Mouse (Mus musculus) left cerebral cortex, postnatal 25 days (tissue): ENCODE data around the gene 1110051M20Rik. TPM values are rescaled to one million over a fixed set of nuclear protein-coding genes. Genes with fewer than 3 reads are reported as not detected.

Experiments used
- DNase-seq, 2 experiments: peaks; one replicate each; pipeline ENCODE4 v3.0.0; 2022; ENCODE audit warnings: low spot score in 2 of 2, mixed read lengths in 1 of 2
- intact Hi-C: fragments of 180-260 bp; cut with DNase I; formaldehyde crosslinking; loops from one replicate; pipeline ENCODE4 v1.15.1; 2025
- total RNA-seq, 2 experiments: library from RNA; stranded (reverse); gene quantifications; 2 replicates each; pipeline ENCODE4 v1.2.3; 2021

Gene 1110051M20Rik
- total RNA-seq, 2 experiments from 2014 or later = 89.9 to 96.6 TPM

DNA sequence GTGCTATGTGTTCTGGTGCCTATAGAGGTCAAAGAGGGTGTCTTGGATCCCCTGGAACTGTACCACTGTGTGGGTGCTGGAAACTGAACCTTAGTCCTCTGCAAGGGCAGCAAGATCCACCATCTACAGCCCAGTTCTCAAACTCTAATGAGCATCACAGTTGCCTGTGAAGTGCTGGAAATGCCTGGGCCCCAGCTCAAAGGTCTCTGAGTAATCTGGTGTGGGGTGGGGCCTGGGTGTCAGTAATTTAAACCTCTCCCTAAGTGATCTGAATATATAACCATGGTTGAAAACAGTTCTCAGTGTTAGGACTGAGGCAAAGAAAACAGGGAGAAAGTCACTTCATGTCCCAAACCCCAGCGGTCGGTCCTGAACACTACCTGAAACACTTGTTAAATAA lies 81.2 kb downstream of the 1110051M20Rik start:
- no peak for DNase-seq
- intact Hi-C loops = no loop called here

DNA sequence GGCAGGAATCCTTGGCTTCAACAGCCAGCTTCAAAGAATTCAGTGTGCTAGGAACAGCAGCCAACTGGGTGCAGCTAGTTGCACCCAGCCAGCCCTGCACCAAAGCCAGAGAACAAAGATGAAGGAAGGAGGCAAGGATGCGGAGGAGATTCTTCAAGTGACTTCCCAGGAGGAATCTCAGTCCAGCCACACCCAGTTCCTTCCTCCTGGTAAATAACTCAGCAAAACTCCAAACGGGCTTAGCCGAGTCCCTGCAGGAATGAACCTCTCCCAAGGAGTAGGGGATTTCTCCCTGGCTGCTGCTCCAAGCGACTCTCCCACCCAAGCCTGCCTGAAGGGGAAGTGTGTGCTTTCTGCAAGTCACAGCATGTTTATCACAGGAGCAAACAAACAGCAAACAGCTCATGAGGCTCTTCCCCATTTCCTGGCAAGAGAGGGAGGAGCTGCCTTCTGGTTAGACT lies 83.4 kb downstream of the 1110051M20Rik start:
- peak in 1 of 2 experiments; percentile 11 for DNase-seq
- intact Hi-C loops = no loop called here

DNA sequence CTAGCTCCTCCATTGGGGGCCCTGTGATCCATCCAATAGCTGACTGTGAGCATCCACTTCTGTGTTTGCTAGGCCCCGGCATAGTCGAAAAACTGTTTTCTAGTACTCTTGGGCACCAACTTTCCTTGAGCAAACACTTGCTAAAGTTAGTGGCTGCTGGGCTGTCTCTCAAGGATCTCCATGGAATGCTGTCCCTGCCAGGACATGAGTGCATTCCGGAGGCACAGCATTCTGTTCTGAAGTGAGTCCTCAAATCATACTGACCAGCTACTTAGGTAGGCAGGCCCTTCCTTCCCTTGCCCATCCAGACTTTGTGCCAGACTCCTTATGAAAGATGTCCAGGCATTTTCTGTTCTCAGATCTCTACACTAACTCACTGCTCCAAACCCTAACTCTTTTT lies 88.7 kb downstream of the 1110051M20Rik start:
- intact Hi-C loops = no loop called here

DNA sequence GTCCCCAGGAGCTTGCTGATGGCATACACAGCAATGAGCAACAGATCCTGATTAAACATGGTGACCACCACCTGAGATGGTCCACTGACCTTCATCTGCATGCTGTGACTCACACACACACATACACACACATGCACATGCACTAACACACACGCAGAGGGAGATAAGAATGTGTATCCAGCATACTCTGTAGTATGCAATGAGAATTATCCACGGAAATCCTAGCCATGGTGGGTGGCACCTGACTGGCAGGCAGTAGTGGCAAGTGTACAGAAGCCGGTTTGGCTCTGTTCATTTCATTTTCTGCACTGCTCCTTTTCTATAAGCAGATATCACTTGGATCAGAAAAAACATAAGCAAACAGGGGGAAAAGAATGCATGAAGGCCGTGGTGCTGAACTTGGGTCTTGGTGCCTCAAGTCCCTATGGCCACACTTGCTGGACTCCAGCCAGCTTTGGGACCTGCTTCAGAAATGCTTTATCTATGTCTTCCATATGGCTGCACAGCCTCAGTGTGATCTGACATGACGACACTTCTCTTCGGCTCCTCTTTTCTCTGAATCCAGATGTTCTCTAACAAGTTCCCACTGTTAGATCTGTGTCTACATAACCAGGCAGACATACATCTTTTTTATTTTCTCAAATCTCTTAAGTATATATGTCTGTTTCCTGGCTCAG lies 89.6 kb downstream of the 1110051M20Rik start:
- no peak for DNase-seq
- intact Hi-C loops = no loop called here

More for the DNA sequence above, 88.7 kb downstream of the 1110051M20Rik start:
- no peak for DNase-seq

DNA sequence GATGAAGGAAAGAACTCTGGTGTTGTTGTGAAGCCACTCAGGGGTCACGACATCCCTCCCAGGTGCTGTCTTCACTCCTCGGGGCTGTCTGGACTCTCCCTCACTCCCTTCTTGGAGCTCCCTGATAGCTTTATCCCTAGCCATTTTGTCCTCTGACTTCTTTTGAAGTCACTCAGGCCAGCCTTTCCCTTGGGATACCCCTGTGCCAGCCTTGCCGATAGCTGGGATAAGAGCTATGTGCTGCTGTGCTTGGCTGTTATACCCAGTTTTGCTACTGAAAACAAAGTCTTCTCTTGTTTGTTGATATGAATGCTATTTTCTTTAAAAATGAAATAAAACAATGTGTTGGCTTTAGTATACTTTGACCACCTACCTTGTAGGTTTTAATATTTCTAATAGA lies 90.7 kb downstream of the 1110051M20Rik start:
- DNase-seq = no peak
- intact Hi-C loops = no loop called here

DNA sequence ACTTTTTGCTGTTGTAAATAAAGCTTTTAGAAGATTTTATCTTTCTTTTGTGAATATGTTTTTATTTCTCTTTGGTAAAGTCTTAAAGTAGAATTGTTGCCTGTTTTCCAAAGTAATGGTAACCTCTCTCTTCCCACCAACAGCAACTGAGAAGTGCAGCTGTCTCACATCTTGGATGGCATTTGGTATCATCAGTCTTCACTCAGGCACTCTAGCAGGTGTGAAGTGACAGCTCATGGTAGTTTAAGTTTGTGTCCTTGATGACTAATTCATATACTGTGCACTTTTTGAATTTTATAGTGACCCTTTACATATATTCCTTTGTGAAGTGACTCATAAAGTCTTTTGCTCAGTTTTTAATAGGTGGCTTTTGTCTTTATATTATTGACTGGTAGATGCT lies 92.7 kb downstream of the 1110051M20Rik start:
- DNase-seq = no peak
- intact Hi-C loops = no loop called here

DNA sequence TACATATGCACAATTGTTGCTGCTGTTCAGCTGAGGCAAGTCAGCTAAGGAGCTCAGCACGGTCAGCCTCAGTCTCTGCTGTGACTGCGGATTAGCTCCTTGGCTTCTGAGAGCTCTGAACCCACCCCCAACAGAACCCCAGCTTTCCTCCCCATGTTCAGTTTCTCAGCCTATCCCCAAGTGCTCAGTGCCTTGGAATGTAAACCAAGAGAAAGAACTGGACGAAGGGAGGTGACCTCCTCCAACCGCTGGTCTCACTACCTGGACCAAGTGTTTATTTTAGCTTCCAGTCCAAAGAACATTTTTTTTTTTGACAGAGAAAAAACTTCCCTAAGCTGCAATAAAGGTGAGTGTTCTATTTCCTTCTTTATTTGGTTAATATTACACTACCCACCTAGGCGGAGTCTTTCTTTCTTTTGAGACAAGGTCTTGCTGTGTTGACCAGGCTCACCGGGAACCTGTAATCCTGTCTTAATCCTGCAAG lies 94.5 kb downstream of the 1110051M20Rik start:
- no peak for DNase-seq

DNA sequence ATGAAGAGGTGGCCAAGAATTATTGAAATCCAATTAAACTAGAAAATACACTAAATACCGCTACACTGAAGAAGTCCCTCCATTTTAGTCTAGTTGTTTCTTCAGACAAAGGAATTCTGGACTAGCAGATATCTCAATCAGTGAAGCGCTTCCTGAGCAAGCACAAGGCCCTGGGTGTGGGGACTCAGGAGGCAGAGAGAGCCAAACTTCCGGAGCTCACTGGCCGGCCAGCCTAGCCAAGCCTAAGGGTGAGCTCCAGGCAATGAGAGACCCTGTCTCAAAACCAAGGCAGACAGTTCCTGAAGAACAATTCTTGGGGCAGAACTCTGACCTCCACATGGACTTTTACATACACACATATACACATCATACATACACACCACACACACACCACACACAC lies 95.6 kb downstream of the 1110051M20Rik start:
- intact Hi-C loops = no loop called here

More for the DNA sequence above, 94.5 kb downstream of the 1110051M20Rik start:
- intact Hi-C loops = no loop called here

DNA sequence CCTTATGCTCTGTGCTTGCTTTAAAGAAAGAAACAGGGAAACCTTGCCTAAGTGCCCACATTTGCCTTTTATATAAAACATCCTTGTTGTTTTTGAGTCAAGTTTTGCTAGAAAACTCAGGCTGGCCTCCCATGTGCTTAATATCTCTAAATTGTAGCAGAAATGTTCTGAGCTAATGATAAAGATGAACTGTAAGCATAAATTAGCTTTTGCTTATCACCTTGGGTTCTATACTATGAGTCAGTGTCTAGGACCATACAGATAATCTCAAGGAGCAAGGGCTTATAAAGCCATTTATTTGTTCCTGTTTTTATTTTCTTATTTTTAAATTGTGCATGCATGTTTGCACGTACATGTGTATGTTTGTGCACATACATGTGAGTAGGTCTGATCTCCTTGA lies 98.9 kb downstream of the 1110051M20Rik start:
- intact Hi-C loops = no loop called here
- DNase-seq = no peak

More for the DNA sequence above, 95.6 kb downstream of the 1110051M20Rik start:
- no peak for DNase-seq

DNA sequence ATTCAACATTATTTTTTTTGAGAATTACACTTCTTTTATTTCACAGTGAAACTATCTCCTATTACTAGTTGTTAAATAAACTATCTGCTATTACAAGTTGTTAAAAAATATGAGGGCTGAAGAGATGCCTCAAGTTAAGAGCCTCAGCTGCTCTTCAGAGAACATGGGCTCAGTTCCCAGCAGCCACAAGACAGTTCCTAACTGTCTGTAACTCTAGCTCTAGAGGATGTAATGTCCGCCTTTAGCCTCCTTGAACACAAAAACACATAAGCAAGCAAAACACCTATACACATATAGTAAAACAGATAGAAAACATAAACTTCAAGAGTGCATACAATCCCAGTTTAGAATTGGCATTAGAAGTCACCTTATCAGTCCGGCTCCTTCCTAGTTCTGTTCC lies 104.9 kb downstream of the 1110051M20Rik start:
- DNase-seq = no peak
- intact Hi-C loops = no loop called here

DNA sequence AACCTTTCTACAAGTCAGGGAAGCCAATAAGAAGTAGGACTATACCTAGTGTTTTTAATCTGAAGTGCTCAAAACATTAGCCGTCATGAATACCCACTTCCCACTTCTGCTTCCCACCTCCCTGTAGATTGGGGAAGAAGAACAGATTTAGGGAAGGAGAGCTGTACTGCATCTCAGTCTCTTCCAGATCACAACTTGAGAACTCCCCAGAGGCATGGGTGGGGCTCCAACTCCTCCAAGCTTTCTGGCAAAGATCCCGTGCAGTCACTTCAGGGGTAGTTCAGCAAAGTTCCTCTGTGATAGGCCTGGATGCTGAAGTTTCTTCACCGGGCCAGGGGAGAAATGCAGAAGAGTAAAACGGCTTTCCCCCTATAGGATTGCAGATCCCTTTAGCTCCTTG lies 109.4 kb downstream of the 1110051M20Rik start:
- DNase-seq = no peak
- intact Hi-C loops = no loop called here

DNA sequence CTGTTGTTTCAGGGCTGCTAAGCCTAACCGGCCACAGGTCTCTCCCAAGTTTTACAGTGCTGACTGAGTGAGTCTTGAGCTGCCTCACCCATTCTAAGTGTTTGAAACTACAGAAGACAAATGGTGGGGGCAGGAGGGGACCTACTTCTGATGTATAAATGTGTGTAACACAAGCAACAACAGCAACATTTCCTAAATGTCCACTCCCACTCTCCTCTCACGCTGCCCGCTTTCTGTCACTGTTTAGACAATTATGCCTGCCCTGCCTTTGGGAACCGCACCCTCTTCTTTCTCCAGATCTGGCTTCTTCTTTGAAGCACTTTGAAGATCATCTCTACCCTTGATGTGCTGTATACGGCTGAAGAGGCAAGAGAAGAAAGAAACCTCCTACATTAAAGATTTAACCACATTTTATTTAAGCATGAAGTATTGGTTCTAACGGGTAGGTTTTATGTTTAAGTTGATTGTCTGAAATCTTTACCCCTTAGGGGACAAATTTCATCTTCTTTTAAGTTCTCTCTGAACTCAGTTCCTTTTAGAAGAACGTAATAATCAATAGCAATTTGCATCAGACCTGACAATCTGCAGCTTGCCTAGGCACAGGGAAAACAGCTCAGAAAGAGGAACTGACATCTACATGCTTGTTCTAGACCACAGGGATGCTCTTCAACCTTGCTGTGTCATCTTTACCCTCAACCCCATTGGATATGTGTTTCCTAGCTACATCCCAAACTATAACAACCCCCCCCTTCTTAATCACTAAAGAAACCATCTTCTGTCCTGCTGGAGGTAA lies 113.3 kb downstream of the 1110051M20Rik start:
- intact Hi-C loops = no loop called here
- DNase-seq = no peak

DNA sequence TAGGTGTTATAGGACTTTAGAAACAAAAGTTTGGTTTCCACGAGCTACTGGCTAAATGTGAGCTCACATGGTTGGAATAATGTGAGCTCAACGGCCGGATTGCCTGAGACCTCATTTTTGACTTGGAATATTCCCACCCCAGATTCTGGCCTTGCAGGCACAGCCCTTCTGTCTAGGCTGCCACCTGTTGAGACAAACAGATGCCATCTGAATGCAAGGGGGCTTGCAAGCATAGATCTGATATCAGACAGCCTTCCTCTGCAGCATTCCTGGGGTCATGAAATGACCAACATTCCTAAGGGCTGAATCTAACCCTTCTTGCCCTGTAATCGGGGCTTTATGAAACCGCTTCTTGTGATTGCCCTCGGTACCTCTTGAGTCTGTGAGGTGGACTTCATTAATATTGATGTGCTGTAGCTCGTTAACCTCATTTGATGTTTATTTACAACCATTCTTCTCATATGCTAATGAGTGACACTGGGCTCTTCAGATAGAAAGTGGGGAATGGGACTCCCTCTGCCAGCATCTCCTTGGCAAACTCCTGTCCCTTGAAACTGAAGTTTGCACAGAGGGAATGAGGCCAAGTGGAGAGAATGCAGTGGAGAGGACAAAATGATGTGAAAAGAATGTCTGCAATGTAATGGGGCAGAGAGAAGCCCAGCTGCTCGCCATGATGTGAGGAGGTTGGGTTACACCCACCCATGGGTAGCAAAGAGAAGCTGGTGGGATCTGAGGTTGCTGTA lies 114.3 kb downstream of the 1110051M20Rik start:
- DNase-seq = peak in 1 of 2 experiments; percentile 30
- intact Hi-C loops = loop anchor here (5.0 kb wide), 2 partner anchors 37 to 127 kb away; partner anchors contain the start of gene Lrp4

DNA sequence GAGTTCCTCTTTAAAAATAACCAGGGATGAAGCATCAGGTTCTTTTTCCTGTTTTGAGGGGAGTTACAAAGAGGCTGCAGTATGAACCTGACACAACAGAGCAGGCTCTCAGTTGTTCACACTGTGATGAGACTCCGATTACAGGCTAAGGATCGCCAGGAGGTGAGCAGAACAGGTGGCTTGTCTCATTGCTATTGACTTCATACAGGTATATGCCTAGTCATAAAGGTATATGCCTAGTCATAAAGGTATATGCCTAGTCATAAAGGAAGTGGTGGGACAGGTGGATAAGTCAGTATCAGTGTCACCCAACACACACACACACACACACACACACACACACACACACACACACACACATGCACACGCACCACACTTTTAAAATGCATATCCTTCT lies 115.8 kb downstream of the 1110051M20Rik start:
- intact Hi-C loops = loop anchor here (5.0 kb wide), 2 partner anchors 39 to 129 kb away; partner anchors contain the start of gene Lrp4
- no peak for DNase-seq

DNA sequence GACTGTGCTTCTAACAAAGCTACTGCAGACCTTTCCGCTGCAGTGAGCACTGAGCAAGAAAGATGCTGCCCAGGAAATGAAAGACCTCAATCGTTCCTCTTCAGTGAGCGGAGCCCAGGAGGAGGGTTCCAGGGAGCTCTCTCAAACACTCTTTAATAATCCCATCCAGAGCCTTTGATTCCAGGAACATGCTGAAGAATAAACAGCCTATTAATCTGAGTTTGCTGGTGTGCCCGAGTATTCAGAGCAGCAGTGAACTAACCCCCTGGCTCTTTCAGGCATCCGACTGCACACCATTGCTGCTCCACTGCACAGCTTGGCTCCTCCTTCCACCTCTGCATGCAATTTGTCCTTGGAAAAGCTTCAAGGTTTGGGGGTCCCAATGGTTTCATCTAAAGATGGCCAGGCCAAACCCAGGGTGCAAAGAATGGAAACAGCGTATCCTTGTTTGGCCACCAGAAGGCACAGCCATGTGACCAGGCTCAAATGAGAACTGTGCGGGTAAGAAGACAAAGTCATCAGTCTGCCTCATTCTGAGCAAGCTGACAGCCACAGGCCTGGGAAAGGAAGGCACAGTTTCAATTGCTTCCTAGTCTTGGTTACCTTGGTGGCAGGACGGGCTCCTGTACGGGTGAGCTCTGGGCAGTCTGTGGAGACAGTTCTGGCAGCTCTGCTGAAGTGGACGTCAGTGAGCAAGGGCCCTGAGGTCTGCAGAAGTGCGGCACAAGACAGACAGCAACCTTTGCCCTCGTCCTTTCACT lies 116.4 kb downstream of the 1110051M20Rik start:
- peak in 1 of 2 experiments; percentile 37 for DNase-seq
- intact Hi-C loops = loop anchor here (5.0 kb wide), 2 partner anchors 39 to 129 kb away; partner anchors contain the start of gene Lrp4

DNA sequence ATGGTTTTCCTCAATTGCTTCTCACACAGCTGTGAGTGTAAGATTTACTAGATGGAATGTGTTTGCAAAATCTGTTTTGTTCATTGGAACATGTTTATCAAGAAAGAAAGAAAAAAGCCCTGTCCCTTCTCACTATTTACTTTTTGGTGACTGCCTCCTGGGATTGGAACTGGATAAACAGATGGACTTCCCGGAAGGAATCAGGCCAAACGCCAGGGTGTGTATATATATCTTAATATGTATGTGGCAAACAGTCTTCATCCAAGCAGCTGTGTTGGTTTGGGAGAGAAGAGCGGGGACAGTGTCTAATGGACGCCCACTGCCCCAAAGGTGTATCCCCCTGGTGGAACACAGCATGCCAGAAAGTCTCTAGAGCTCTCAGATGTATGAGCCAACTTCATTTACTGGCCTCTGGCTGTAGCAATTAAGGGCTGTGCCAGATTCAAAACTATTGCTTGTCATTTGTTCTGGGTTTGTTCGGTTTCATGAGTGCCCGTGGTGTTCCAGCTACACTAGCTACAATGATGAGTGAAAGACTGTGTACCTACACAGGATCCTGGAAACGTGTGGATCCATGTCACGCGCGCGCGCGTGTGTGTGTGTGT lies 117.7 kb downstream of the 1110051M20Rik start:
- intact Hi-C loops = loop anchor here (5.0 kb wide), 2 partner anchors 40 to 130 kb away; partner anchors contain the start of gene Lrp4
- DNase-seq = no peak

DNA sequence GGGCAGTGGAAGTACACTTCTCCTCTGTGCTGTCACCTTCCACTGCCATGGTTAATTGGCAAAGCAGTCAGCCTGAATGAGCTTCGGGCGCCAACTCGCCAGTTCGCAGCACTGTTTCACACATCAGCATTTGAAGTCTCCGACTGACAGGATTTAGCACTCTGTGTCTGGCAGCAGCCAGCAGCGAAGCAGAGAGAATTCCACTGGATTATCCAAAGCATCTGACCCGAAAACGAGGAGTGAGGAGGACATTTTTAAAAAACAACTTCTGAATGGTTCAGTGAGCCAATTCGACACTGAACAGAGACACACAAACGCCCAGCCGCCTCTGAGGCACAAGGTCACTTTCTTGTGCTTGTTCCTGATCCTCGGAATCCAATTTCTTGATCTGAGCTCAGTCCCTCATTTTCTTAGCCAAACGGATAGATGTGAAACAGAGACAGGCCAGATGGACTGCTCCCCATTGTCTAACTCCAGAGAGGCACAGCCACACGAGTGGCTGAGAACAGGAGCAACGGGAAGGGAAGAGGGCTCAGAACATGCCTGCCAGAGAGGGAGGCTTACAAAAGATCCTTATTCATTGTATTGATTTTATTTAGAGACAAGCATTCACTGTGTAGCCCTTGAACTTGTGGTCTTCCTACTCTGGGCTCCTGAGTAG lies 119.6 kb downstream of the 1110051M20Rik start:
- intact Hi-C loops = loop anchor here (5.0 kb wide), 2 partner anchors 42 to 132 kb away; partner anchors contain the start of gene Lrp4
- DNase-seq = peak; percentile 40 to 62

DNA sequence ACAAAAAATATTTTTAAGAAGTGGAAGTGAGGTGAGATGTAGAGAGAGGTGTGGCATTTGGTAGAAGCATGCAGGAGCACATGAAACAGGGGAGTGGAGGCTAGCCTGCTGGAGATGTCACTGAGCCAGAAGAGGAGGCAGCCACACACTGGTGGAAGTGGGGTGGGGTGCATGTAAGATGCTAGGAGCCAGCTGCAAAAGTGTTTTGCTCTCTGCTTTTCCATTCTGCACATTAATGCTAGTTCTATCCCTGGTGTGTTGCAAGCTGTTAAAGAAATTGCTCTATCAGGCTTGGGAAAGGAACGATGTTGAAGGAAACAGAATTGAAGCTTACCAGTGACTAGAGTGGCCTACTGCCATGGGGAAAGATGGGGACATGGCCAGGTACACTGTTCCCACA lies 120.2 kb downstream of the 1110051M20Rik start:
- DNase-seq = no peak
- intact Hi-C loops = no loop called here
